Mouse (Mus musculus) ES-Bruce4 (cell line): Measurements from ENCODE around the gene Gpr55.

Source experiments
- CTCF ChIP-seq: IDR thresholded peaks from one replicate; pipeline ENCODE4 v1.8.1; 2011; ENCODE audit warnings: low read depth, low read length
- EP300 ChIP-seq: IDR thresholded peaks from 2 replicates; pipeline ENCODE4 v1.6.1; 2011; ENCODE audit warnings: low read depth, low read length; ENCODE audit not compliant: insufficient read depth

- TF ChIP-seq CTCF (no peak), EP300 (no peak)
These were observed 27.5 kb upstream of the Gpr55 start for GRCm38 (mm10) chr1:85988351-85988750.
